Mouse (Mus musculus) stomach, postnatal 0 days (tissue): Measurements from ENCODE around the gene H2al1e. TPM values are rescaled to one million over a fixed set of nuclear protein-coding genes. Genes with fewer than 3 reads are reported as not detected.
"Not testable (repeated sequence)": the region's sequence is repeated elsewhere in the genome, so short reads cannot be mapped to it uniquely, and the experiment has no call there.

ENCODE experiments used
- ATAC-seq: fragments of 200-750 bp; cut with Nextera tagmentation; 2 replicates; pipeline ENCODE4 v1.8.0; 2017; ENCODE audit not compliant: low FRiP score, low TSS enrichment
- DNase-seq: peaks from one replicate; pipeline ENCODE4 v3.0.0-alpha.2; 2016; ENCODE audit warnings: low spot score
- H3K27ac ChIP-seq: fragments of 300-500 bp; sonication (generic); replicated peaks from 2 replicates; pipeline ENCODE4 v1.5.1; 2014; ENCODE audit warnings: mild to moderate bottlenecking, control low read depth
- H3K27me3 ChIP-seq: fragments of 300-500 bp; sonication (generic); 2 replicates; pipeline ENCODE4 v1.6.1; 2014; ENCODE audit warnings: low read length; ENCODE audit not compliant: control insufficient read depth, insufficient read depth
- H3K36me3 ChIP-seq: fragments of 300-500 bp; sonication (generic); 2 replicates; pipeline ENCODE4 v1.6.1; 2014; ENCODE audit warnings: low read length, mixed read lengths; ENCODE audit not compliant: control insufficient read depth, insufficient read depth
- H3K4me1 ChIP-seq: fragments of 300-500 bp; sonication (generic); replicated peaks from 2 replicates; pipeline ENCODE4 v1.6.1; 2014; ENCODE audit warnings: antibody characterized with exemption; ENCODE audit not compliant: control insufficient read depth, insufficient read depth
- H3K4me2 ChIP-seq: fragments of 300-500 bp; sonication (generic); replicated peaks from 2 replicates; pipeline ENCODE4 v1.6.1; 2014; ENCODE audit warnings: low read depth, mild to moderate bottlenecking, control low read depth, moderate library complexity
- H3K4me3 ChIP-seq: fragments of 300-500 bp; sonication (generic); 2 replicates; pipeline ENCODE4 v1.5.1; 2014; ENCODE audit warnings: low read depth, low read length, control low read depth
- H3K9ac ChIP-seq: fragments of 300-500 bp; sonication (generic); 2 replicates; pipeline ENCODE4 v1.6.1; 2014; ENCODE audit warnings: mild to moderate bottlenecking, low read length, control low read depth, mixed read lengths
- H3K9me3 ChIP-seq: fragments of 300-500 bp; sonication (generic); 2 replicates; pipeline ENCODE4 v1.6.1; 2016; ENCODE audit warnings: low read length; ENCODE audit not compliant: control insufficient read depth
- CTCF ChIP-seq: IDR thresholded peaks from 2 replicates; pipeline ENCODE4 v1.5.1; 2016; ENCODE audit warnings: antibody characterized with exemption, low read depth, mild to moderate bottlenecking, moderate library complexity
- EP300 ChIP-seq: optimal IDR thresholded peaks from 2 replicates; pipeline ENCODE3; 2016; ENCODE audit warnings: antibody characterized with exemption
- WGBS: fragments of 180-500 bp; shearing (Covaris S2); extraction: QIAGEN DNeasy Blood & Tissue Kit; methylation state at CpG from one replicate; pipeline ENCODE4 v1.1.7; 2014; 5-methylcytosine and 5-hydroxymethylcytosine counted together
- polyA plus RNA-seq: library from polyadenylated mRNA; unstranded; fragments of >200 nt; fragmentation: Nextera tagmentation; extraction: Ambion mirVana; gene quantifications from 2 replicates; pipeline ENCODE4 v1.2.1, GENCODE M21; 2015

Gene H2al1e
- polyA plus RNA-seq, 1 experiment from 2014 or later: not detected

DNA sequence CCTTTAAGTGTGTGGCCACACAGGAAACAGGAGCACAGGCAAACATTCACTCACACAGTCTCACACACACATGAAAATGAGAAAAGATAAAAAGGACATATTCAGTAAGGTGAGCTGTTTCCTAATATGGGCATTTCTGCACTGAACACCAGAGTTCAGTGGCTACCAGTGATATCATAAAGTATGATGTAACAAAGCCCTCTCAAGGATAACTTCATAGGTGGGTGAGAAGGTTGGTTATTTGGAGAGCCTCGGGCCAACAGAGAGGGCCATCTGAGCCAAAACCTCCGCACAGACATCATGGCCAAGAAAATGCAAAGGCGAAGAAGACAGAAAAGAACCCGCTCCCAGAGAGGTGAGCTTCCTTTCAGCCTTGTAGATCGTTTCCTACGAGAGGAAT, 9.5 kb downstream of the H2al1e start, which contains the start of gene H2al1h:
Gene H2al1h, plus strand, starts transcription at position 301 of the 400 bp plus-strand sequence.
- not testable (repeated sequence) for H3K4me1 ChIP-seq, H3K36me3 ChIP-seq, H3K9ac ChIP-seq, H3K27ac ChIP-seq, H3K4me2 ChIP-seq, DNase-seq, ATAC-seq, H3K9me3 ChIP-seq, H3K27me3 ChIP-seq, H3K4me3 ChIP-seq
- no CpG with 5 or more reads among the region's 6 CpGs for WGBS

DNA sequence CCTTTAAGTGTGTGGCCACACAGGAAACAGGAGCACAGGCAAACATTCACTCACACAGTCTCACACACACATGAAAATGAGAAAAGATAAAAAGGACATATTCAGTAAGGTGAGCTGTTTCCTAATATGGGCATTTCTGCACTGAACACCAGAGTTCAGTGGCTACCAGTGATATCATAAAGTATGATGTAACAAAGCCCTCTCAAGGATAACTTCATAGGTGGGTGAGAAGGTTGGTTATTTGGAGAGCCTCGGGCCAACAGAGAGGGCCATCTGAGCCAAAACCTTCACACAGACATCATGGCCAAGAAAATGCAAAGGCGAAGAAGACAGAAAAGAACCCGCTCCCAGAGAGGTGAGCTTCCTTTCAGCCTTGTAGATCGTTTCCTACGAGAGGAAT, 12.6 kb downstream of the H2al1e start, which contains the start of gene H2al1i:
Gene H2al1i, plus strand, starts transcription at position 301 of the 400 bp plus-strand sequence.
- H3K9me3 ChIP-seq, ATAC-seq, H3K9ac ChIP-seq, DNase-seq, H3K27me3 ChIP-seq, H3K4me3 ChIP-seq, H3K4me1 ChIP-seq, H3K36me3 ChIP-seq, H3K4me2 ChIP-seq, H3K27ac ChIP-seq: not testable (repeated sequence)
- 100% methylated on average over 3 of the region's 5 CpGs for WGBS

DNA sequence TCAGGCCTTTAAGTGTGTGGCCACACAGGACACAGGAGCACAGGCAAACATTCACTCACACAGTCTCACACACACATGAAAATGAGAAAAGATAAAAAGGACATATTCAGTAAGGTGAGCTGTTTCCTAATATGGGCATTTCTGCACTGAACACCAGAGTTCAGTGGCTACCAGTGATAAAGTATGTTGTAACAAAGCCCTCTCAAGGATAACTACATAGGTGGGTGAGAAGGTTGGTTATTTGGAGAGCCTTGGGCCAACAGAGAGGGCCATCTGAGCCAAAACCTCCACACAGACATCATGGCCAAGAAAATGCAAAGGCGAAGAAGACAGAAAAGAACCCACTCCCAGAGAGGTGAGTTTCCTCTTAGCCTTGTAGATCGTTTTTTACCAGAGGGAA, 15.8 kb downstream of the H2al1e start, which contains the start of gene H2al1j:
Gene H2al1j, plus strand, starts transcription at position 301 of the 400 bp plus-strand sequence.
- ATAC-seq: not testable (repeated sequence)

GRCm38 (mm10) chrX:11345762-11346161, 34.0 kb downstream of the H2al1e start:
- no peak overlapping the region for H3K4me3 ChIP-seq
- 65% methylated on average over 9 of the region's 9 CpGs for WGBS
- no peak overlapping the region for H3K4me2 ChIP-seq
- ATAC-seq: no peak
- H3K4me1 ChIP-seq: no peaks in the 10 kb centered on the region
- H3K27me3 ChIP-seq: no peaks in the 10 kb centered on the region
- H3K27ac ChIP-seq: no peak overlapping the region
- no peaks in the 10 kb centered on the region for H3K36me3 ChIP-seq
- DNase-seq: no peak
- H3K9me3 ChIP-seq: no peaks in the 10 kb centered on the region
- H3K9ac ChIP-seq: no peak overlapping the region
- TF ChIP-seq EP300 (no peak), CTCF (no peak)

More for the DNA sequence above, 15.8 kb downstream of the H2al1e start, which contains the start of gene H2al1j:
- H3K4me2 ChIP-seq, H3K9me3 ChIP-seq, DNase-seq, H3K27ac ChIP-seq, H3K36me3 ChIP-seq, H3K4me3 ChIP-seq, H3K9ac ChIP-seq, H3K4me1 ChIP-seq, H3K27me3 ChIP-seq: not testable (repeated sequence)
- WGBS: 91% methylated on average over 2 of the region's 2 CpGs

DNA sequence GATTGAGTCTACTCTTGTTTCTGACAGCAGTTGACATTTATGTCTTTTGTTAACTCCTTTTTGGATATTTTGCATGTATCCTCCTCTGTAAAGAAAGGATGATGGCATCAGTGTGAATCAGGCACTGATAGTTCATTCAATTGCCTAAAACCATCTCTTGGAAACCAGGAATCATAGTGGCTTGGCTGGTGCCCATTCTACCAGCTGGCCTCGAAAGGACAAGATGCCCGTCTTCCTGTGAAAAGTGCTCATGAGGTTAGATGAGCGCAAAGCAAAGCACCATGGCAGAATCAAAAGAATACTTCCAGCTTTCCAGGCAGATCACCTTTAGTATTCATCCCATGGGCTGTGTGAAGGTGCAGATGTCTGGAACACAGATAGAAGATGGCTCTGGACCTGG, 35.0 kb downstream of the H2al1e start:
- Histone ChIP-seq H3K9ac (no peak overlapping the region), H3K27ac (no peak overlapping the region), H3K4me1 (no peaks in the 10 kb centered on the region), H3K27me3 (no peaks in the 10 kb centered on the region), H3K36me3 (no peaks in the 10 kb centered on the region), H3K4me3 (no peak overlapping the region), H3K4me2 (no peak overlapping the region), H3K9me3 (no peaks in the 10 kb centered on the region)
- WGBS: 92% methylated on average over 3 of the region's 3 CpGs
- TF ChIP-seq EP300: no peak
- TF ChIP-seq CTCF: no peak
- ATAC-seq (no peak), DNase-seq (no peak)

DNA sequence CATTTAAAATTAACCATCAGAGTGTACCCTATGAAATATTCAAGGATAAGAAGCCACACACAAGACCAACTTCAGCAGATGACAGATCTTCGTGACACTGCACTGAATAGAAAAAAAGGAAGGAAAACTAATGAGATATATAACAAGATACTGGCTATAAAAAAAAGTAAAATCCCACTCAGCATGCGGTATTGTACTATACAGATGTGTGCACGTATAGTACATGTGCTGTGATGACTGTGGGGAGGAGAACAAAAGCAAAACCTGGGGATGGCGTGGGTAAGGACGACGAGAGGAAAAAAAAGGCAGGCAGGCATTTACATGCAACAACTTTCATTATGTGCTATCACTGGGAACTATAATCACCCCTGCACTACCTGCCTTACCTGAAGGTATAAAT, 49.1 kb downstream of the H2al1e start:
- no peak overlapping the region for H3K4me2 ChIP-seq
- DNase-seq: no peak
- TF ChIP-seq CTCF: no peak
- no peak for TF ChIP-seq EP300
- no peaks in the 10 kb centered on the region for H3K4me1 ChIP-seq
- WGBS: 74% methylated on average over 6 of the region's 6 CpGs
- H3K36me3 ChIP-seq: no peaks in the 10 kb centered on the region
- H3K4me3 ChIP-seq: no peak overlapping the region
- H3K27ac ChIP-seq: no peak overlapping the region
- no peaks in the 10 kb centered on the region for H3K27me3 ChIP-seq
- no peak overlapping the region for H3K9ac ChIP-seq
- ATAC-seq: no peak
- H3K9me3 ChIP-seq: no peaks in the 10 kb centered on the region
